Mouse (Mus musculus) forebrain, postnatal 0 days (tissue): ENCODE results near the gene Ift88. TPM values are rescaled to one million over a fixed set of nuclear protein-coding genes. Genes with fewer than 3 reads are reported as not detected.
"Not testable (repeated sequence)": the region's sequence is repeated elsewhere in the genome, so short reads cannot be mapped to it uniquely, and the experiment has no call there.

Experiments
- ATAC-seq: fragments of 200-750 bp; cut with Nextera tagmentation; 2 replicates; pipeline ENCODE4 v1.8.0; 2017; ENCODE audit warnings: mild to moderate bottlenecking, moderate library complexity
- DNase-seq: peaks from one replicate; pipeline ENCODE4 v3.0.0-alpha.2; 2015
- H3K27ac ChIP-seq: fragments of 300-500 bp; sonication (generic); 2 replicates; pipeline ENCODE4 v1.5.1; 2014; ENCODE audit warnings: low read depth, mild to moderate bottlenecking, antibody characterized with exemption, low read length, moderate library complexity, mixed read lengths
- H3K27me3 ChIP-seq: fragments of 300-500 bp; sonication (generic); 2 replicates; pipeline ENCODE4 v1.6.1; 2014; ENCODE audit warnings: mild to moderate bottlenecking, low read length, mixed read lengths; ENCODE audit not compliant: insufficient read depth
- H3K36me3 ChIP-seq: fragments of 300-500 bp; sonication (generic); 2 replicates; pipeline ENCODE4 v1.6.1; 2014; ENCODE audit warnings: mild to moderate bottlenecking, moderate library complexity; ENCODE audit not compliant: insufficient read depth
- H3K4me1 ChIP-seq: fragments of 300-500 bp; sonication (generic); 2 replicates; pipeline ENCODE4 v1.6.1; 2014; ENCODE audit warnings: antibody characterized with exemption; ENCODE audit not compliant: insufficient read depth
- H3K4me2 ChIP-seq: fragments of 300-500 bp; sonication (generic); 2 replicates; pipeline ENCODE4 v1.6.1; 2014; ENCODE audit warnings: low read depth, mild to moderate bottlenecking, moderate library complexity
- H3K4me3 ChIP-seq: fragments of 300-500 bp; sonication (generic); 2 replicates; pipeline ENCODE4 v1.5.1; 2014; ENCODE audit warnings: low read depth, low read length, mixed read lengths
- H3K9ac ChIP-seq: fragments of 300-500 bp; sonication (generic); 2 replicates; pipeline ENCODE4 v1.6.1; 2014; ENCODE audit warnings: mild to moderate bottlenecking
- H3K9me3 ChIP-seq: fragments of 300-500 bp; sonication (generic); 2 replicates; pipeline ENCODE4 v1.6.1; 2016; ENCODE audit warnings: low read length
- CTCF ChIP-seq: sonication (generic); IDR thresholded peaks from 2 replicates; pipeline ENCODE4 v1.5.1; 2016; ENCODE audit warnings: antibody characterized with exemption, control low read depth, low read depth
- WGBS: fragments of 180-500 bp; shearing (Covaris S2); extraction: QIAGEN DNeasy Blood & Tissue Kit; methylation state at CpG from one replicate; pipeline ENCODE4 v1.1.7; 2014; 5-methylcytosine and 5-hydroxymethylcytosine counted together
- polyA plus RNA-seq: library from polyadenylated mRNA; unstranded; fragments of >200 nt; fragmentation: Nextera tagmentation; extraction: Ambion mirVana; gene quantifications from 2 replicates; pipeline ENCODE4 v1.2.1, GENCODE M21; 2015
- total RNA-seq: library from RNA; depleted of rRNA; stranded (reverse); fragments of >200 nt; gene quantifications from 2 replicates; pipeline ENCODE4 v1.2.3, GENCODE M21; 2014

Gene Ift88
- total and polyA plus RNA-seq, 2 experiments from 2014 or later: 14.8 to 15.0 TPM

DNA sequence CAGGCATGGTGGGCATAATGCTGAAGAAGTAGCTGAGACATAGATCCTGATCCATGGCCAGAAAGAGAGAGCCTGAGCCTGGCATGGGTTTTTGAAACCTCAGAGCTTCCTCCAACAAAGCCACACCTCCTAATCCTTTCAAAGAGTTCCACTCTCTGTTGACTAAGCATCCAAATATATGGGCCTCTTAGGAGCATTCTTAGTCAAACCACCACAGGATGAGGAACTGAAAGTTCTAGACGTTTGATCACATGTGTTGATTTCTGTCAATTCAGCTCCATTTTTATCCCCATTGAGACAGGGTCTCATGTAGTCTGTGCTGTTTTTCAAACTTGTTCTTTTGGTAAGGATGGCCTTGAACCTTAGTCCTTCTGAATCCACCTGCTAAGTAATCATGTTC lies 28.7 kb downstream of the Ift88 start:
- TF ChIP-seq CTCF: no peak
- Histone ChIP-seq H3K9ac (no peak overlapping the region), H3K9me3 (no peaks in the 10 kb centered on the region), H3K4me2 (no peak overlapping the region), H3K27ac (no peak overlapping the region), H3K4me3 (no peak overlapping the region), H3K36me3 (peaks cover 24% of the 10 kb centered on the region), H3K27me3 (no peaks in the 10 kb centered on the region), H3K4me1 (no peaks in the 10 kb centered on the region)
- ATAC-seq: no peak
- WGBS: 64% methylated on average over 1 of the region's 1 CpGs
- no peak for DNase-seq

DNA sequence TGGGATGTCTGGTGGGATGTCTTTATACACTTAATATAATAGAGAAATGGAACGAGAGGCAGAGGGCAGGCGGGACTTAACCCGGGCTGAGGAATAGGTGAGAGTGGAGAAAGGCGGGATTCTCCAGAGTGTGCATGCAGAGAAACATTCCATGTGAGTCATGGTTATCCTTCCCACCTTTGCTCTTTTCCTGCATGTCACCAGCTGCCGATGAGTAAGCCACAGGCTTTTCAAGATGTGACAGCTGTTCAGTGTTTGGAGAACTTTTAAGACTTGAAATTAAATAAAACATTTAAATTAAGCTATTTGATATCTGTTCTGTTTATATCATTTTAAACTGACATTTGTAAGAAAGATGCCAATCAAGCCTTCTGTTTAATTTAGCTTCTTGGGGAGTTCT lies 36.0 kb downstream of the Ift88 start:
- H3K4me3 ChIP-seq: no peak overlapping the region
- DNase-seq (no peak), ATAC-seq (no peak)
- peaks cover 12% of the 10 kb centered on the region for H3K36me3 ChIP-seq
- TF ChIP-seq CTCF: no peak
- no peak overlapping the region for H3K27ac ChIP-seq
- no peak overlapping the region for H3K4me2 ChIP-seq
- no peaks in the 10 kb centered on the region for H3K9me3 ChIP-seq
- H3K4me1 ChIP-seq: no peaks in the 10 kb centered on the region
- no peaks in the 10 kb centered on the region for H3K27me3 ChIP-seq
- H3K9ac ChIP-seq: no peak overlapping the region
- 91% methylated on average over 5 of the region's 5 CpGs for WGBS

DNA sequence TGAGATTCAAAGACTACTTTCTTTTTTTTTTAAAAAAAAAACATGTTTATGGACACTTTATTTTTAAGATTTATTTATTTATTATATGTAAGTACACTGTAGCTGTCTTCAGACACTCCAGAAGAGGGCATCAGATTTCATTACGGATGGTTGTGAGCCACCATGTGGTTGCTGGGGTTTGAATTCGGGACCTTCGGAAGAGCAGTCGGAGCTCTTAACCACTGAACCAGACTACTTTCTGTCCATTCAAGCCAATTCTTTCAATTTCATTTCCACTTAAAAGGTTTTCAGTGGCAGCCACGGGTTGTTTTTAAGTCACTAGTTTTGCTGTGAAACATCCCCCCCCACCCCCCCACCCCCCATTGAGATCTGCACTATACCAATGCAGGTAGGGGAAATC lies 36.5 kb downstream of the Ift88 start:
- H3K36me3 ChIP-seq, H3K4me2 ChIP-seq, H3K4me1 ChIP-seq, H3K27ac ChIP-seq, ATAC-seq, H3K4me3 ChIP-seq, H3K9me3 ChIP-seq, H3K27me3 ChIP-seq, DNase-seq, H3K9ac ChIP-seq: not testable (repeated sequence)
- 72% methylated on average over 5 of the region's 5 CpGs for WGBS

DNA sequence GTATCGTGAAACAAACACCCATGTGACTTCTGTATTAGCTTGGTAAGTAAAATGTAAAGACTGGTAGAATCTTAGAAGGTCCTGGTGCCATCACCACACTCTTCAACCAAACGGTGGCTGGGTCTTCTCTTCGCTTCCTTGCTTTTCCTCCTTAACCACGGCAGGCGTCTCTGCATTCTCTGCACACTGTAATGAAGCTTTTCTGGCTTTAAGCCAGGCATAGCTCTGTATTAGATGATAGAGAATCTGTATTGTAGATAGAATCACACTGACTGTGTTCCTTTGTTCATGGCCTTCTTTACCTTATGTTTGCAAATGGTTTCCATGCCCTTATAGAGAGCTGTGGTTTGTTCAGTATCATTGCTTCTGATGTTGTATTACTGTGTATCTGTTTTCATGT lies 39.0 kb downstream of the Ift88 start:
- Histone ChIP-seq H3K36me3 (peaks cover 4% of the 10 kb centered on the region; the same call in 1 of the 2 replicates), H3K27me3 (no peaks in the 10 kb centered on the region), H3K27ac (no peak overlapping the region), H3K4me2 (no peak overlapping the region), H3K4me1 (no peaks in the 10 kb centered on the region), H3K9me3 (no peaks in the 10 kb centered on the region), H3K4me3 (no peak overlapping the region), H3K9ac (no peak overlapping the region)
- ATAC-seq: no peak
- no peak for DNase-seq
- 67% methylated on average over 5 of the region's 5 CpGs for WGBS
- no peak for TF ChIP-seq CTCF

DNA sequence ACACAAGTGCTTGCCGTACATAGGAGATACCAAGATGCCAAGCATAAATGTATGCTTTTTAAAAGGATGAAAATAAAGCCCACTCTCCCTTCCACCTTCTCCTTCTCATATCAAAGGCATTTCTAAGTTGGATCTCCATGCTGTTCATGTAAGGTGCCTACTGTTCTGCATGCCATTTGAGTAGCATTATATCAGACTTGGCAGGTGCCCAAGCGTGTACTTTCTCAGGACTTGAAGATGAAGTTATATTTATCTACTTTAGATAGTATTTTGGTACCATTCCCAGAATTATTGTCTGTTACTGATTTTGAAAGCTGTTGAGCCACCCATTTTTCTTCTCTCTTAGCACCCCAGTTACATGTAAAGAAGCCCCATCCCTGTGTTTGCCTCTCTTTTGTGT lies 51.2 kb downstream of the Ift88 start:
- ATAC-seq: no peak
- 90% methylated on average over 2 of the region's 2 CpGs for WGBS

DNA sequence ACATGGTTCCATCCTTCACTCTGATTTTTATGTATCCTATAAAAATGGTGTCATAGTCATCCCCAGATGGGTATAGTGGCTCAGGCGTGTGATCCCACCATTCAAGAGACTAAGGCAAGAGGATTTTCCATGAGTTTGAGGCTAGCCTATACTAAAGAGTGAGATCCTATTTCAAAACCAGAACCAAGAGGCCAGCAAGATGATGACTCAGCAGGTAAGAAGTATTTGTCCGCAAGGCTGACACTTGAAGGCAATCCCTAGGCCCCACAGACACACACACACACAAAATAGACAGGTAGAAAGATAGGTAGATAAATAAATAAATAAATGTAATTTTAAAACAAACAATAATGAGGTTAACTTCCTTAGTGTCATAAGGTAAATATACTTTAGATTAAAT lies 58.4 kb downstream of the Ift88 start:
- H3K4me1 ChIP-seq: no peaks in the 10 kb centered on the region
- H3K9ac ChIP-seq: no peak overlapping the region
- 90% methylated on average over 2 of the region's 2 CpGs for WGBS
- H3K4me2 ChIP-seq: no peak overlapping the region
- no peaks in the 10 kb centered on the region for H3K27me3 ChIP-seq
- peaks cover 8% of the 10 kb centered on the region; the same call in 1 of the 2 replicates for H3K36me3 ChIP-seq
- ATAC-seq (no peak), DNase-seq (no peak)
- no peaks in the 10 kb centered on the region for H3K9me3 ChIP-seq
- H3K27ac ChIP-seq: no peak overlapping the region
- H3K4me3 ChIP-seq: no peak overlapping the region
- TF ChIP-seq CTCF: no peak

More for the DNA sequence above, 51.2 kb downstream of the Ift88 start:
- H3K4me3 ChIP-seq: no peak overlapping the region
- H3K36me3 ChIP-seq: peaks cover 15% of the 10 kb centered on the region; the same call in 1 of the 2 replicates
- H3K27me3 ChIP-seq: no peaks in the 10 kb centered on the region
- TF ChIP-seq CTCF: no peak
- no peak overlapping the region for H3K27ac ChIP-seq
- no peaks in the 10 kb centered on the region for H3K9me3 ChIP-seq
- H3K4me1 ChIP-seq: no peaks in the 10 kb centered on the region
- no peak overlapping the region for H3K4me2 ChIP-seq
- DNase-seq: peak; percentile 32
- H3K9ac ChIP-seq: no peak overlapping the region

DNA sequence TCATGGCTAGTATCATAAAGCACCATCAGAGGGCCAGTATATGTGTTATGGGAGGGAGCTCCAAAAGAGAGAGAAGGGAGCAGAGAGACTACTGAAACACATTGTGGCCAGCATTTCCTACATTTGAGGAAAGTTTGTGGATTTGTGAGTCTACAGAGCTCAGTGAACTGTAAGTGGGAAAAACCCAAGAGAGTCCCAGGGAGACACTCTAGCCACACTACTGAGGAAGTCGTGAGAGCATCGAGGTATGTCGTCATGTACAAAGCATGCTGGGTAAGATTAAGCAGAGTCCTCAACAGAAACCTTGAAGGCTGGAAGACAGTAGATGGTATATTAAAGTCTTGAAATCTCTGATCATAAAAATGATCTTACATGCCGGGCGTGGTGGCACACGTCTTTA lies 60.3 kb downstream of the Ift88 start:
- 98% methylated on average over 6 of the region's 6 CpGs for WGBS
- no peaks in the 10 kb centered on the region for H3K9me3 ChIP-seq
- peaks cover 7% of the 10 kb centered on the region; the same call in 1 of the 2 replicates for H3K36me3 ChIP-seq
- no peak overlapping the region for H3K4me2 ChIP-seq
- H3K4me3 ChIP-seq: no peak overlapping the region
- TF ChIP-seq CTCF: no peak
- no peaks in the 10 kb centered on the region for H3K4me1 ChIP-seq
- no peak for DNase-seq
- H3K27ac ChIP-seq: no peak overlapping the region
- ATAC-seq: no peak
- no peak overlapping the region for H3K9ac ChIP-seq
- H3K27me3 ChIP-seq: no peaks in the 10 kb centered on the region

DNA sequence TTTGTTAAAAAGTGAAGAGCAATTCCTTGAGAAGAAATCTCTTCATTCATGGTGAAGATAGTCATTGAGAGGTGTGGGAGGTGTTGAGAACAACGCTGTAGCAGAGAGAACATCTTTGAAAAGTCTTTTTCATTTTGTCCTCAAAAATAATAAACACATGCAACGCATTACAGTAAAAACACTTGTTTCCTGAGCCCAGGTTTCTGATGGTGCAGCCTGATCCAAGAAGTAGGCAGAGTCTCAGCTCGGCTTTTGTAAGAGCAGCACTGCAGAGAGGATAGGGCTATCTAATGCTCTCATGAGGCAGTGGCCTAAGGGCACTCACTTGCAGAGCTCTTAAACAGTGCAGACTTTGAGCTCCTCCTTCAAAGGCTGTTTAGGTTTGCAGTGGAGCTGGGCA lies 65.8 kb downstream of the Ift88 start:
- no peaks in the 10 kb centered on the region for H3K27me3 ChIP-seq
- DNase-seq (no peak), ATAC-seq (no peak)
- H3K9ac ChIP-seq: no peak overlapping the region
- peaks cover 4% of the 10 kb centered on the region; the same call in 1 of the 2 replicates for H3K36me3 ChIP-seq
- no peak for TF ChIP-seq CTCF
- no peaks in the 10 kb centered on the region for H3K4me1 ChIP-seq
- 84% methylated on average over 3 of the region's 3 CpGs for WGBS
- H3K4me3 ChIP-seq: no peak overlapping the region
- no peaks in the 10 kb centered on the region for H3K9me3 ChIP-seq
- H3K4me2 ChIP-seq: no peak overlapping the region
- H3K27ac ChIP-seq: no peak overlapping the region
